Mouse (Mus musculus) hindbrain, embryonic 16.5 days (tissue): ENCODE results near the gene Robo1. TPM values are rescaled to one million over a fixed set of nuclear protein-coding genes. Genes with fewer than 3 reads are reported as not detected.

Experiments used
- ATAC-seq: fragments of 200-750 bp; cut with Nextera tagmentation; 2 replicates; pipeline ENCODE4 v1.8.0; 2017; ENCODE audit warnings: moderate TSS enrichment, moderate library complexity
- H3K27ac ChIP-seq: fragments of 300-500 bp; sonication (generic); 2 replicates; pipeline ENCODE4 v1.5.1; 2014; ENCODE audit warnings: low read depth, mild to moderate bottlenecking, control low read depth, low read length, moderate library complexity
- H3K27me3 ChIP-seq: fragments of 300-500 bp; sonication (generic); replicated peaks from 2 replicates; pipeline ENCODE4 v1.6.1; 2014; ENCODE audit warnings: low read length; ENCODE audit not compliant: control insufficient read depth, insufficient read depth
- H3K36me3 ChIP-seq: fragments of 300-500 bp; sonication (generic); 2 replicates; pipeline ENCODE4 v1.6.1; 2014; ENCODE audit warnings: mild to moderate bottlenecking, low read length, moderate library complexity, mixed read lengths; ENCODE audit not compliant: control insufficient read depth, insufficient read depth
- H3K4me1 ChIP-seq: fragments of 300-500 bp; sonication (generic); 2 replicates; pipeline ENCODE4 v1.6.1; 2014; ENCODE audit warnings: low read depth, low read length; ENCODE audit not compliant: control insufficient read depth, insufficient read depth
- H3K4me2 ChIP-seq: fragments of 300-500 bp; sonication (generic); 2 replicates; pipeline ENCODE4 v1.6.1; 2014; ENCODE audit warnings: mild to moderate bottlenecking, low read length, control low read depth, moderate library complexity
- H3K4me3 ChIP-seq: fragments of 300-500 bp; sonication (generic); 2 replicates; pipeline ENCODE4 v1.5.1; 2014; ENCODE audit warnings: mild to moderate bottlenecking, low read length, control low read depth, moderate library complexity
- H3K9ac ChIP-seq: fragments of 300-500 bp; sonication (generic); 2 replicates; pipeline ENCODE4 v1.6.1; 2014; ENCODE audit warnings: low read depth, mild to moderate bottlenecking, control low read depth, low read length, moderate library complexity
- H3K9me3 ChIP-seq: fragments of 300-500 bp; sonication (generic); 2 replicates; pipeline ENCODE4 v1.6.1; 2014; ENCODE audit warnings: mild to moderate bottlenecking, low read length, moderate library complexity; ENCODE audit not compliant: control insufficient read depth
- WGBS: fragments of 180-500 bp; shearing (Covaris S2); extraction: QIAGEN DNeasy Blood & Tissue Kit; methylation state at CpG from one replicate; pipeline ENCODE4 v1.1.7; 2014; 5-methylcytosine and 5-hydroxymethylcytosine counted together
- polyA plus RNA-seq: library from polyadenylated mRNA; unstranded; fragments of >200 nt; fragmentation: Nextera tagmentation; extraction: Ambion mirVana; gene quantifications from 2 replicates; pipeline ENCODE4 v1.2.1, GENCODE M21; 2015

The Robo1 gene
- polyA plus RNA-seq, 1 experiment from 2014 or later, result 26.8 TPM

GRCm38 (mm10) chr16:72959018-72959702 lies 651.1 kb downstream of the Robo1 start:
- no peak for ATAC-seq
- 41% methylated on average over 11 of the region's 11 CpGs for WGBS

DNA sequence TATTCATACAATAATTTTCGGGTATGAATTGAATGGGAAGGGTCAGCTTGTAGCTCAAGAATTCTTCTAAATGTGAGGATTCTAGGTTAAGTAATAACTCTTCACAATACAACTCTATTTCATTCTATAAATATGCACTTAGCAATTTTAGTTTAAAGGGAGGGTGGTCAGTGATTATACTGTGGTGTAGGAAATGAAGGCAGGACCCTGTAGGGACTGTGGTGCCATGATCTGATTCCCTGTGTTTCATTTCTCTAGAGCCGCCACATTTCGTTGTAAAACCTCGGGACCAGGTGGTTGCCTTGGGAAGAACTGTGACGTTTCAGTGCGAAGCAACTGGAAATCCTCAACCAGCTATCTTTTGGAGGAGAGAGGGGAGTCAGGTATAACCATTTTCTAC lies 651.7 kb downstream of the Robo1 start:
- WGBS, result 75% methylated on average over 6 of the region's 6 CpGs
- no peak for ATAC-seq
- H3K27me3 ChIP-seq, result no peaks in the 10 kb centered on the region

More at GRCm38 (mm10) chr16:72959018-72959702, 651.1 kb downstream of the Robo1 start:
- Histone ChIP-seq H3K27me3 (no peaks in the 10 kb centered on the region), H3K36me3 (peaks cover 2% of the 10 kb centered on the region; the same call in 1 of the 2 replicates), H3K4me3 (no peak overlapping the region), H3K4me1 (no peaks in the 10 kb centered on the region), H3K27ac (no peak overlapping the region), H3K4me2 (no peak overlapping the region), H3K9me3 (no peaks in the 10 kb centered on the region), H3K9ac (no peak overlapping the region)

GRCm38 (mm10) chr16:72963782-72964181 lies 655.7 kb downstream of the Robo1 start:
- Histone ChIP-seq H3K4me1 (no peaks in the 10 kb centered on the region), H3K27ac (no peak overlapping the region), H3K27me3 (no peaks in the 10 kb centered on the region), H3K36me3 (peaks cover 2% of the 10 kb centered on the region; the same call in 1 of the 2 replicates), H3K9me3 (no peaks in the 10 kb centered on the region), H3K4me2 (no peak overlapping the region), H3K9ac (no peak overlapping the region), H3K4me3 (no peak overlapping the region)
- WGBS, result 96% methylated on average over 3 of the region's 3 CpGs
- ATAC-seq, result no peak

More for the DNA sequence above, 651.7 kb downstream of the Robo1 start:
- Histone ChIP-seq H3K4me3 (no peak overlapping the region), H3K9ac (no peak overlapping the region), H3K36me3 (peaks cover 2% of the 10 kb centered on the region; the same call in 1 of the 2 replicates), H3K27ac (no peak overlapping the region), H3K4me2 (no peak overlapping the region), H3K4me1 (no peaks in the 10 kb centered on the region), H3K9me3 (no peaks in the 10 kb centered on the region)

DNA sequence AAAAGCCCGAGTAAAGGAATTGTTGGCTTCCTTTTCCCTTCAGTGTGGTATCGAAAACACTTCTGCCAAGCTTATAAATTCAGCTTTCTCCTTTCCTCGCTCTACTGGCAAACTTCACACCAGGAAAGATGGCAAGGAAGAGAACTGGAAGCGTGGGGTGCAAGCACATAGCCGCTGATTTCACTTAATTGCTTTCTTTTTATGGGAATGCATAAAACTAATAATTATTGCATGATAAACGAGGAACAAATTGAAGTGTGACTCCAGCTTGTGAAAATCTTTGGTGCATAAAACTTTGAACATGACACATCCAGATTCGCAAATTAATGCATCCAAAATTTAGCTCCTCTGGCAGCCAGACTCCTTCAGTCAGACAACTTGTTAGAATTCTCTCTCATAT lies 659.4 kb downstream of the Robo1 start:
- Histone ChIP-seq H3K4me3 (no peak overlapping the region), H3K9ac (no peak overlapping the region), H3K9me3 (no peaks in the 10 kb centered on the region), H3K4me2 (no peak overlapping the region), H3K27ac (no peak overlapping the region), H3K4me1 (no peaks in the 10 kb centered on the region), H3K27me3 (no peaks in the 10 kb centered on the region), H3K36me3 (peaks cover 2% of the 10 kb centered on the region; the same call in 1 of the 2 replicates)
- WGBS, result 70% methylated on average over 7 of the region's 7 CpGs
- no peak for ATAC-seq

GRCm38 (mm10) chr16:72969990-72970389 lies 661.9 kb downstream of the Robo1 start:
- H3K9ac ChIP-seq, result no peak overlapping the region
- ATAC-seq, result no peak
- no peak overlapping the region for H3K4me3 ChIP-seq
- H3K27me3 ChIP-seq, result no peaks in the 10 kb centered on the region
- no peak overlapping the region for H3K27ac ChIP-seq
- H3K4me1 ChIP-seq, result no peaks in the 10 kb centered on the region
- no peaks in the 10 kb centered on the region for H3K36me3 ChIP-seq
- no peaks in the 10 kb centered on the region for H3K9me3 ChIP-seq
- H3K4me2 ChIP-seq, result no peak overlapping the region
- 71% methylated on average over 7 of the region's 7 CpGs for WGBS

- 83% methylated on average over 6 of the region's 6 CpGs for WGBS
- Histone ChIP-seq H3K9me3 (no peaks in the 10 kb centered on the region), H3K27me3 (no peaks in the 10 kb centered on the region), H3K27ac (no peak overlapping the region), H3K9ac (no peak overlapping the region), H3K36me3 (no peaks in the 10 kb centered on the region), H3K4me3 (no peak overlapping the region), H3K4me1 (no peaks in the 10 kb centered on the region), H3K4me2 (no peak overlapping the region)
- no peak for ATAC-seq
Observed at GRCm38 (mm10) chr16:72973685-72974084, 665.6 kb downstream of the Robo1 start.

DNA sequence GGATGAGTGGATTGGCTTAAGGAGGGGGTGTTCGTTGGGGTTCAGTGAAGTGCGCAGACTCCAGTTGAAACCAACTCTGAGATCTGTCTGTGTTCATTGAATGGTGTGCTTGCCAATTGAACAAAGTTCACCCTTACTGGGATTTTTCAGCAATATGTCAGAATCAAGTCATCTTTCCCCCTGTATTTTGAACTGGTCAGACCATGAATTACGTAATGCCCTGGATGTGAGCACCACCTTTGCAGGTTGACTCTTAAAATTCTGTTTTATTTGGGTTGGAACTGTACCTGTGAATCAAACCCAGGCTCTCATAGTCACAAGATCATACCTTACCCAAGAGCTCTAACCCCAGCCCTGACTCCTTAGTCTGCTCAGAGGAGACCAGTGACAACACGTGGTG lies 666.6 kb downstream of the Robo1 start:
- 92% methylated on average over 4 of the region's 4 CpGs for WGBS
- Histone ChIP-seq H3K4me1 (no peaks in the 10 kb centered on the region), H3K4me3 (no peak overlapping the region), H3K27ac (no peak overlapping the region), H3K9me3 (no peaks in the 10 kb centered on the region), H3K36me3 (no peaks in the 10 kb centered on the region), H3K9ac (no peak overlapping the region), H3K4me2 (no peak overlapping the region), H3K27me3 (no peaks in the 10 kb centered on the region)
- ATAC-seq, result no peak

DNA sequence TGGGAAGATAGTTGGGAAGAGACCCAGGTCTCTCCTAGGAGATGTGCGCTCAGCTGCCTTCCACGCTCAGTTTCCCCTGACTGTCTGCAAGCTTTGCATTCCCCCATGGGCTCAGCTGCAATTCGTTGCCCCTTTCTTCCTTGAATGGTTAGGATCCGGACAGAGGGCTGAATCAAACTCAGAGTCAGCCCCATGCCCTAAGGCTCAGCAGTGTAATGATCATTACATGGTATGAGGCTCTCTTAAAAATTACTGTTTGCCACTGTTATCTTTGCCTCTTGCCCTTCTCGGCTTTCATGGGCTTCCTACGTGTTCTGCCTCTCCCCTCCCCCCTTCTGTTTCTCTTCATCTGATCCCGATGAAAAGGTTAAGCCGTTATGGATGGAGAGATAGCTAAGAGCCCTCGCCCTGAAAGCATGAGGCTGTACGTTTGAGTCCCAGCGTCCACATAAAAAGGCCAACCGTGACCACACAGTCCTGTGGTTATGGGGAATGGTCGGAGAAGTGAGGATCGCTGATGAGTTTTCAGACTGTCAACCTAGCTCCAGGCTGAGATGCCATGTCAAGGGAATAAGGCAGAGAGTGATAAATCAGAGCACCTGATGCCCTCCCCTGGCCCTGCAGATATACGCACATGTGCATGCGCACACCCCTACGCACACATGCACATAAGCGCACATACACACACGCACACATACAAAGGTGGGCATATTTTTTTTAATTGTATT lies 668.9 kb downstream of the Robo1 start:
- Histone ChIP-seq H3K36me3 (no peaks in the 10 kb centered on the region), H3K4me3 (no peak overlapping the region), H3K4me2 (peak overlapping the region; percentile 28), H3K27ac (no peak overlapping the region), H3K27me3 (no peaks in the 10 kb centered on the region), H3K4me1 (no peaks in the 10 kb centered on the region), H3K9me3 (no peaks in the 10 kb centered on the region), H3K9ac (no peak overlapping the region)
- peak; percentile 50; the same call in 1 of the 2 replicates for ATAC-seq
- 51% methylated on average over 19 of the region's 19 CpGs for WGBS

DNA sequence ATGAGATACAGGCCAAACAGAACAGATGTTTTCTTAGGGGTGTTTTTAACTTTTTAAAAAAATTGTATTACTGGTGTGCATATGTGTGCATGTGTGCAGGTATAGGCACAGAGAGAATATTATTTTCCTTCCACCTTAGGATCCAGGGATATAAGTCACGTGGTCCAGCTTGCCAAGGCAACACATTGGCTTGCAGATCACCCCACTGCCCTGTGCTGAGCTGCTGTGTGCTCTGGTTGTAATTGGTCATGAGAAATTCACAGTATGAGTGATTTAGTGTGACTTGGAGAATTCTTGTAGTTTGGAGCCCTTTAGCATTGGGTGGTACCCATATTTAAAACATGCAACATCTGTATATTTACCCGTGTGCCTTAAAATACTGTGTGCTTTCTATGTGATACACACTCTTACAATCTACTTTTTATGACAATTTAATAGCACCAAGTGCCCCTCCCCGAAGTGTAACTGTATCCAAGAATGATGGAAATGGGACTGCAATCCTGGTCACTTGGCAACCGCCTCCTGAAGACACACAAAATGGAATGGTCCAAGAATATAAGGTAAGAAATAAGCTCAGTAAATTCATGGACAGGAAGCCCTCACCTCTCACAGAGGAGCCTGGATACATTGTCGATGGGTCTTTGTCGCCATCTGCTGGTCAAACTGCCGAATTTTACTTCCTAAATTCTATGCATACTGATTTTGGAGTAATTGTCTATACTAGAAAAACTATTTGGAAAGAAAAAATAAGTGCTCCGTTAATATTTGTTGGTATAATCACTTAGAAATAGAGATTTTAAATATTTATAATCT lies 671.5 kb downstream of the Robo1 start:
- Histone ChIP-seq H3K27me3 (no peaks in the 10 kb centered on the region), H3K27ac (no peak overlapping the region), H3K4me3 (no peak overlapping the region), H3K4me2 (no peak overlapping the region), H3K36me3 (no peaks in the 10 kb centered on the region), H3K9ac (no peak overlapping the region), H3K4me1 (no peaks in the 10 kb centered on the region), H3K9me3 (no peaks in the 10 kb centered on the region)
- ATAC-seq, result peak; percentile 77
- 27% methylated on average over 8 of the region's 8 CpGs for WGBS
